Mouse (Mus musculus): Measurements from ENCODE around the gene Eif3g.

Gene Eif3g

DNA sequence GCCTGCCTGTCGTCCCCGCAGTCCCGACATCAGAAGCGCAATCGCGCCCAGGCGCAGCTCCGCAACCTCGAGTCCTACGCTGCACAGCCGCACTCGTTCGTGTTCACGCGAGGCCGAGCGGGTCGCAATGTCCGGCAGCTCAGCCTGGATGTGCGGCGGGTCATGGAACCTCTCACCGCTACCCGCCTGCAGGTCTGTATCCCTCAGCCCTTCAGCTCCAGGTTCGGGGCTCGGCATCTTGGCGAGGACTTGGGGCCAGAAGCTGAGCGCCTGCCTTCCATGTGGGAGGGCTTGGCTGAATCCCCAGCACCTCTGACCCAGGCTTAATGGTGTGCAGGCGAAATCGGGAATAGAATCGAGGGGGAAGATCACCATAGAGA lies 10.0 kb downstream of the Eif3g start:
- DNase-seq (ENCODE audit: low spot score in 2 of 2): no peak

DNA sequence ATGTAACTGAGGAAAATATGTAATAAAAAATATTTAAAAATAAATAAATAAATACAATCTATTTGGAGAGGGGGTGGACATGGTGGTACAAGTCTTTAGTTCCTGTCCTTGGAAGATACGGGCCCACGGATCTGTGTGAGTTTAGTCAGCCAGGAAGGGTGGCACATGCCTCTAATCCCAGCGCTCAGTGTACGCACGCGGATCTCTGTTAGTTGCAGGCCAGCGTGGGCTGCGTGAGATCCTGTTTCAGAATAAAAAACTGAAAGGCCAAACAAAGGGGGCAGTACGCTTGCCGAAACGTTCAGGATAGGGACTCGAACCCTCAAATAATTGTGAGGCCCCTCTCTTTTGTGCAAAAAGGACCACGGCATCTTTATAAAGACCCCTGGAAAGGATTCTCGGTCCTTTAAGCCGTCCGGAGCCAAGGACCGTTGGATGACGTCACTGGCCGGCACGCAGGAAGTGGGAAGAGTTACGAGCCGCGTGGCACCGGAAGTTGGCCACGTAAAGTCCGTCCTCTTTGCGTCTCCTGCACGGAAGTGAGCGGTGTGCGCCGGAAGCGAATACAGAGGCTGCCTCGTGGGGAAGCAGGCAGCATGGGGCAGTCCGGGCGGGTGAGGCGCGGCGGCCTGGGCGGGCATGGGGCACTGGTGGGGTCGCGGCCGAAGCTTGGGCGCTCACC lies 10.6 kb downstream of the Eif3g start, which contains the start of gene Ppan:
Gene Ppan, plus strand, starts transcription at position 472 of the 682 bp plus-strand sequence.
- peak; percentile 89 to 90 for DNase-seq (ENCODE audit: low spot score in 2 of 2)

- no peak for DNase-seq (ENCODE audit: low spot score in 2 of 2)
These were observed 11.2 kb downstream of the Eif3g start for GRCm38 (mm10) chr9:20887191-20887590.

DNA sequence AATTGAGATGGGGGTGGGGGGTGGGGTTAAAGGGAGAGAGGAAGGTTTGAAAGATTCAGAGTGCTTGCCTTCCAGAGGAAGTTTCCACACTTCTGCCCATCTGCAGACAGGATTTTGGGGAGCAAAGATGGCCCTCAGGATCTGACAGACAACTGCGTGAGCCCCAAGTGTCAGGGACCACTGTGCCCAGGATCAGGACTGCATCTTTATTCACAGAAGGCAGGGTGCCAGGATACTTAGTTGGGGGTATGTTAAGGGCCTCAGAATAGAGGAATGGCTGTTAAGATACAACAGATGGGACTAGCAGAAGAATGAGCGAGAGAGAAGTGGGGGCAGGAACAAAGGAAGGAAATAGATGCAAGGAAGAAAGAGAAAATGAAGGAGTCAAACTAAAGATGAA lies 11.9 kb downstream of the Eif3g start:
- no peak for DNase-seq (ENCODE audit: low spot score in 2 of 2)

GRCm38 (mm10) chr9:20879097-20879792 lies 19.2 kb downstream of the Eif3g start, which contains the start of gene Angptl6:
Gene Angptl6, minus strand, starts transcription at chr9:20879727.
- DNase-seq (ENCODE audit: low spot score in 2 of 2): no peak

GRCm38 (mm10) chr9:20878710-20879065 lies 19.7 kb downstream of the Eif3g start:
- DNase-seq (ENCODE audit: low spot score in 2 of 2): peak; percentile 34 to 61

DNA sequence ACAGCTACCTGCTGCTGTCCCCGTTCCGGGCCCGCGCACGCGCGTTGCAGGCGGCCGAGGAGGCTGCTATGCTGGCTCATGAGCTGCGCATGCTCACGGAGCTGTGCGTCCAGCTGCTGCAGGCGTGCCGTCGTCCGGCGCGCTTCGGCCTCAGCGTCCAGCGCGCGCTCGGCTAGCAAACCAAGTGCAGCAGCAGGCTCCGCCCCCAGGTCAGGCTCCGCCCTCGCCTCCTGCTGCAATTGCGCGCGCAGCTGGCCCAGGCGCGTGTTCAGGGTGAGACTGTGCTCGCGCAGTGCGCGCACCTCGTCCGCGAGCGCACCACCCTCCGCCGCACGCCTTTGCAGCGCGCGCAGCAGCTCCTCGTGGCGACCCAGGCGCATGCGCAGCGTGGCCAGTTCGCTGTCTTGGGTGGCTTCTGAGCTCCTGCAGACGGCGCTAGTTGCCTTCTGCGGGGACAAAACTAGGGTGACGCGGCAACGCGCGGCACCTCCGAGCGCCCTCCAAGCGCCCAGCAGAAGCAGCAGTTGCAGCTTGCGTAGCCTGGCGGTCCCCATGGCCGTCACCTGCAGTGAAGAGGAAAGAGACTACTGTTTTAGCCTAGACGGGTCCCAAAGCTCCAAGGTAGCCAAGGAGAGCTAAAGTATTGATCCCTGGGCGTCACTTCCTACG lies 20.2 kb downstream of the Eif3g start:
- DNase-seq (ENCODE audit: low spot score in 2 of 2): peak; percentile 98 to 99

DNA sequence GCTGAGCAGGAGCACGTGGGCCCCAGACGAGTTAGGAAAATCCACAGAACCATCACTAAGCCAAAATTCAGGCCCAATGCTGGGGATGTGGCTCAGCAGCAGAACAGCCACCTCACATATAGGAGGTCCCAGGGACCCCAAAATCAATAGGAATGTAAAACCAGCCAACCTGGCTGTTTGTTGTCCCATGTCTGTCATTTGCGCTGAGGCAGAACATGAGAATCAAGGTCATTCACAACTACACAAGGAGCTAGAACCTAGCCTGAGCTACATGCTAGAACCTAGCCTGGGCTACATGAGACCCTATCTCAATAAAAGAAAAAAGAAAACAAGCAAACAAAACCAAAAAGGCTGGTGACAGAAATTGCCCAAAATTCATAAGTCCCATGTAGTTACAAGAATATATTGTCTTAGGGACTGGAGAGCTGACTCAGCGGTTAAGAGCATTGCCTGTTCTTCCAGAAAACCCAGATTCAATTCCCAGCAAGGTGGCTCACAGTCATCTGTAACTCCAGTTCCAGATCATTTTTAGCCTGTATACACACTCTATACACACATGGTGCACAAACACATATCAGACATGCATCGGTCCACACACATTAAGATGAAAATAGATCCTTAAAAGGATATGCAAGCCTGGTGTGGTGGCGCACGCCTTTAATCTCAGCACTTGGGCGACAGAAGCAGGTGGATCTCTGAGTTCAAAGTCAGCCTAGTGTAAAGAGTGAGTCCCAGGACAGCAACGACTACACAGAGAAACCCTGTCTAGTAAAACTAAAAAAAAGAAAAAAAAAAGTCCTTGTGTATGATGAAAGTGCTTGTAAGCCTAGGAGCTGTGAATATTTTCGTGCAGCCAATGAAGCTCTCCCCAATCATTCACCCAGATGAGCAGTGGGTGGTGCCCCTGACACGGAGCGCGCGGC lies 21.0 kb downstream of the Eif3g start:
- no peak for DNase-seq (ENCODE audit: low spot score in 2 of 2)

DNA sequence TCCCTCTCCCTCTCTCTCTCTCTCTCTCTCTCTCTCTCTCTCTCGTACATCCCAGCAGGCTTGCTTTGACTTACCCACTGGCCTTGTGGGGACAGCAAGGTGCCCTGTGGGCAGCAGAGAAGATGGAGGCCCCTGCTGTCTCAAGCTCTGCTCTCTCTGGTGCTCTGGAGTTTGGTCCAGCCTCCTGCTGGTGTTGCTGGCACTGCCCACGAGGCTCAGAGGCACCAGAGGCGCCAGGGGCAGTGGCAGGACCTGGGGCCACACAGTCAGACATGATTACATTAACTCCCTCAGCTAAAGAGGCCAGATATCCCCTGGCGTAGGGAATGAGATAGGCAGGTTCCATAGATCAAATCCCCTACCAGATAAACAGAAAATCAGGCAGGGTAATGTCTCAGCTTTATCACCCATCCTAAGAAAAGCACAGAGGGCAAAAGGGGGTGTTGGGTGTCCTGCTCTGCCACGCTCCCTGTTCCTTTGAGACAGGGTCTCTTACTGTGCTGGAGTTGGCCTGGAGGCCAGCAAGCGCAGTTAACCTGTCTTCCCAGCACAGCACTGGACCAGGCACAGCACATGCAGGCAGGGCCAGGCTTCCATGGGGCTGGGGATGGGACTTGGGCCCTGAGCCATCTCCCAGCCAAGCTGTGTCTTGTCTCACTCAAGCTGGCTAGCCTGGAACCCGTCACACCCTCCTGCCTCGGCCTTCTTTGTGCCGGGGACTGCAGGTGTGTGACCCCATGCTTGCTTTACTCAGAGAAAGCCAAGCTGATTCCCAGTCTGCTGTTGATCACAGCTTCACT lies 21.9 kb downstream of the Eif3g start:
- DNase-seq (ENCODE audit: low spot score in 2 of 2): no peak

DNA sequence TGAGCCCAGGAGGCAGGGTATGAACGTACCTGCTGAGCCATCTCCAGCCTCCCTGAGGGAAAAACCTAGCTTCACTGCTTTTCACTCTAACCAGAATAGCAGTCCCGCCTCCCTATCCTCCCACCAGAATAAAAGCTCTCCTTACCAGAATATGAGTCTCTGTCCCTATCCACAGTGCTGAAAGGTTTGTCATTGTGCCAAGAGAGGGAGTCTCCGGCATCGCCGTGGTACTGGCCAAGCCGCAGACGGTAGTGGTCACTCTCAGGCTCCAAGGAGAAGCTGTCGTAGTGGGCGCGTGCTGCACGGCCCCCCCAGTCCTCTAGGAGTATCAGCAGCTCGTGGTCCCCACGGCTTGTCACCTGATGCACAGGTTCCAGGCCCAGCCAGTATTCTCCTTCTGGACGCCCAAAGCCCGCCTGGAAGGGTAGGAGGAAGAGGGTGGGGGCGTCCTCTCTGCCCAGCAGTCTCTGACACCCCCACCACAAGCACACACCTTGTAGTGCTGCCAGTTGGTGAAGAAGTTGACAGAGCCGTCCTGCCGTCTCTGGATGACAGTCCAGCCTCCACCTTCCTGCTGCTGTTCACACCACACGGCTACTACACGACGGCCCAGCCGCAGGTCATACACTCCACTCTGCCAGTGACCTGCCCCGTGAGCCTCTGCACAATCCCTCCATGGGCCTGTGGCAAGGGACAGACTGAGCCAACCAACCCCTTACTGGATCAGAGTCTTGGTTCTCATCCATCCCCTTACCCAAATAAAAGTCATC lies 23.2 kb downstream of the Eif3g start:
- no peak for DNase-seq (ENCODE audit: low spot score in 2 of 2)

DNA sequence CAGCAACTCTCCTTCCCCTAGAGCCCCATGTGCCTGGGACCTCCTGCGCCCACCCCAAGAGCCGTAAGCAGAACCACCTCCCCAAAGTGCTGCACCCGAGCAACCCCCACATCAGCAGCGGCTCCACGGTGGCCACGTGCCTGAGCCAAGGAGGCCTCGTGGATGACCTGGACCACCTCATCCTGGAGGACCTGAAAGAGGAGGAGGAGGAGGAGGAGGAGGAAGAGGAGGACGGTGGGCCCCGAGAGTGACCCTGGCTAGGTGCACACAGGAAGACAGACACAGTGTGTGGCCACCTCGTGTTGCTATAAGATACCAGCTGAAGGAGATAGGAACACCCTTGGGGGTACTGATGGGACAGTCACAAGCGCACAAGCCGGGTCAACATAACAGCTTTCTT lies 24.9 kb downstream of the Eif3g start:
- DNase-seq (ENCODE audit: low spot score in 2 of 2): no peak

- no peak for DNase-seq (ENCODE audit: low spot score in 2 of 2)
These were observed 25.4 kb downstream of the Eif3g start for GRCm38 (mm10) chr9:20872991-20873390.

DNA sequence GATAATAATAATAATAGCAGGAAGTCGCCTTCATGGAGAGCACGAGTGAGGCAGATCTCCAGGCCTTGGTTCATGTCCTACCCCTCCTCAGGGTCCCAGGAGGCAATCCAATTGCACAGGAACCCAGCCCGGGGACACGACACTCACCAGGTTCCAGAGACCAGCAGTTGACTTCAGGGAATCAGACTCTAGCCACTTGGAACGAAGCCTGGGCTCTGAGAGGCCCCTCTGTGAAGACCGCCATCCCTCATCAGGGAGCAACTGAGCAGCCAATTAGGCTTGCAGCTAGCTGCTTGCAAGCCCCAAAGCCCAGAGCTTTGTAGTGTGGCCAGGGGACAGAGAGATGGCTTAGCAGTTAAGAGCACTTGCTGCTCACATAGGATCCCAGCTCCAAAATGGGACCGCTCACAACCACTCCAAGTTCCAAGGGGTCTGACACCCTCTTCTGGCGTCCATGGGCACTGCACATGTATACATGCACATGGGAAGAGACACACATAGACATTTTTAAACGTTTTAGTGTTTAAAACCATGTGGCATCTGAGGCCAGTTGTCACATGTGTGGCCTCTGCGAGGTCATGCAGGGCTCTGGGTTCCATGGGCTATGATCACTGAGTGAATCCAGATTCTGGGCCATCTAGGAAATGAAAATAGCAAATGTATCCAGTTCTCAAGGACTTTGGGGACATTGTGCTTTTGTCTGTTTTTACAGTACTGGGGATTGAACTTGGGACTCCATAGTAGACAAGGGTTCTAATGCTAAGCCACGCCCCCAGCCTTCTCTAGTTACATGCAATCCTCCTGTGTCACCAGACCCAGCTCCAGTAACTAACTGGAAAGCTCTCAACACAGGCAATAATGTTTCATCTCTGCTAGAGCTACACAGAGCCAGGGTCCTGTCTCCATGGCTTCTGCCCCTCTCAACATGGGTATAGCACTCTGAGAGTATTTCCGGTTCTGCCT lies 27.9 kb downstream of the Eif3g start:
- no peak for DNase-seq (ENCODE audit: low spot score in 2 of 2)

- DNase-seq (ENCODE audit: low spot score in 2 of 2): no peak
These were observed 29.2 kb downstream of the Eif3g start for GRCm38 (mm10) chr9:20869246-20869645.

DNA sequence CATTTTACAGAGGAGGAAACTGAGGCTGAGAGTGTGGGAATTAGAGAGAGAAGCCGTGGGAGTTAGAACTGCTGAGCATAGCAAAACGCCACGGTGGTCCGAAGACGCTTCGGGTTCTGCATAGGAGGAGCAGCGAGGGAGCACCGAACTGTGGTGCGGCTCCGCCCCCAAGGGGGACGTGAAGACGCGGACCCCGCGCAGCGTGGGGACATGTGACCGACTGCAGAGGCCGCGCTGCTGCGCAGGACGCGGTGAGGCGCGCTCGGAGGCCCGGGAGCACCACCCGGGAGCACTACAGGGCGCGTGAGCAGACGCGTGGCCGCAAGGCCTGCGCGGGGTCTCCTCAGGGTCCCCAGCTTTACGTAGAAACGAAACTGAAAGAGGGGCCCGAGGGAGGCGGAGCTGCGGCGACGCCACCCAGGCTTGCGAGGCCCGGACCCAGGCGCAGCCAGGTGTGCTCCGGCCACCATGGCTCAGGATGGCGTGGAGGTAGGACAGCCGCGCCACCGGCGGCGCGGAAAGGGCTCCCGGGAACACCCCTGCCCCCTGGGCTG lies 29.9 kb downstream of the Eif3g start, which contains the start of gene A230050P20Rik:
Gene A230050P20Rik, plus strand, starts transcription at position 195 of the 554 bp plus-strand sequence.
- peak in 1 of 2 experiments; percentile 41 for DNase-seq (ENCODE audit: low spot score in 2 of 2)

- no peak for DNase-seq (ENCODE audit: low spot score in 2 of 2)
These were observed 31.5 kb downstream of the Eif3g start for GRCm38 (mm10) chr9:20866879-20867278.

- no peak for DNase-seq (ENCODE audit: low spot score in 2 of 2)
These were observed 36.2 kb downstream of the Eif3g start for GRCm38 (mm10) chr9:20862225-20862624.

GRCm38 (mm10) chr9:20861821-20862220 lies 36.6 kb downstream of the Eif3g start:
- peak in 1 of 2 experiments; percentile 43 for DNase-seq (ENCODE audit: low spot score in 2 of 2)

DNA sequence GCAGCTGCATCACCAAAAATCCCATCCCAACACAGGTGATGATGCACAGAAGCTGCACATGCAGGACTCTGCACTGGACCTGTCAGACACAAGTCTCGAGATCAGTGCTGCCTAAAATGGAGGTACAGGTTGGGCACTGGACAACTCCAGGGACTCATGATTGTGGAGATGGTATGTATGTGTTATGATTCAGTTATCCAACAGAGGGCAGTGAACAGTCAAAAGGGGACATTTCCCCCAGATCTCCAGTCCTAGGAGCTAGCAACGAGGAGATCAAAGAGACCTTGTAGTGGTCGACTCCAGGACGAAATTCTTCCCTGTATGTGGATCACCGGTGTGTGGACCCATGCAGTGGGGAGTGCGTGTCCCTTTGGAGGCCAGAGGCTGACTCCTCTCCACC lies 38.5 kb downstream of the Eif3g start:
- DNase-seq (ENCODE audit: low spot score in 2 of 2): no peak
